In the genomic region with DNA sequence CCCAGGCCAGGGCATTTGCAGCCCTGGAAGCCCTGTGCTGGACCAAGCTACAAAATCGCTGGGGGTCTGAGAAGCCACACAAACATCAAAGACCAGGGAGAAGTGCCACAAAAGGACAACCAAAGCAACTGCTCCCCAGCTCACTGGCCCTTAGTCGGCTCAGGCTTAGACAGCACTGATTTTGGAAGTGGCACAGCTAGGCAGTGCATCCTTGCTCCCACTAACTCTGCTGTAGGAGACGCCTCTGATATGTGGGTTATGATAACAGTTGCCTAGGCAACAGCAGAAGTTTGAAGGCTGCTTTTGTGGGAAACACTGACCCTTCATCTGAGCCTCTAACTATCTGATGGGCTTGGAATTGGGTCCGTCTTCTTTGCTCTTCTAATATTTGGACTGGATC, we compare ENCODE assay signal across 11 mouse cellular contexts.
"Had no signal": no experiment of that assay in that cellular context is flagged by ENCODE, and none has a peak within 500 bp of the region (broad histone marks: within the 10 kb centered on the region; RNA-seq: fewer than 3 reads in every experiment).

No protein-coding gene starts in this region.

- DNase-seq: kidney, adult 8-10 months; kidney, postnatal 25 days; lung, adult 2 months; lung, postnatal 36 days; midbrain, embryonic 14.5 days; thymus, postnatal 36 days had no signal

- H3K9me3 ChIP-seq: limb, embryonic 10.5 days; liver, embryonic 15.5 days; neural tube, embryonic 12.5 days had no signal

- H3K27me3 ChIP-seq: liver, embryonic 15.5 days; neural tube, embryonic 12.5 days had no signal

- H3K27ac ChIP-seq: limb, embryonic 10.5 days; liver, embryonic 15.5 days; neural tube, embryonic 12.5 days had no signal

- ATAC-seq: intestine, postnatal 0 days; lung, postnatal 0 days had no signal

- H3K4me3 ChIP-seq: limb, embryonic 10.5 days; liver, embryonic 15.5 days; neural tube, embryonic 12.5 days had no signal

- H3K4me1 ChIP-seq: limb, embryonic 10.5 days; neural tube, embryonic 12.5 days had no signal

- H3K36me3 ChIP-seq: limb, embryonic 10.5 days; liver, embryonic 15.5 days; neural tube, embryonic 12.5 days had no signal
